Mouse (Mus musculus) hindbrain, embryonic 12.5 days (tissue): ENCODE measurements around the gene Nr1h3. TPM values are rescaled to one million over a fixed set of nuclear protein-coding genes. Genes with fewer than 3 reads are reported as not detected.

ENCODE experiments used
- ATAC-seq: fragments of 200-750 bp; cut with Nextera tagmentation; 2 replicates; pipeline ENCODE4 v1.8.0; 2017; ENCODE audit warnings: moderate TSS enrichment; ENCODE audit not compliant: low FRiP score
- H3K27ac ChIP-seq: fragments of 300-500 bp; sonication (generic); 2 replicates; pipeline ENCODE4 v1.5.1; 2016; ENCODE audit warnings: mild to moderate bottlenecking
- H3K27me3 ChIP-seq: fragments of 300-500 bp; sonication (generic); 2 replicates; pipeline ENCODE4 v1.6.1; 2016; ENCODE audit warnings: mild to moderate bottlenecking
- H3K36me3 ChIP-seq: fragments of 300-500 bp; sonication (generic); 2 replicates; pipeline ENCODE4 v1.6.1; 2016; ENCODE audit warnings: mild to moderate bottlenecking
- H3K4me1 ChIP-seq: fragments of 300-500 bp; sonication (generic); 2 replicates; pipeline ENCODE4 v1.6.1; 2016
- H3K4me2 ChIP-seq: fragments of 300-500 bp; sonication (generic); replicated peaks from 2 replicates; pipeline ENCODE4 v1.6.1; 2016; ENCODE audit warnings: mild to moderate bottlenecking
- H3K4me3 ChIP-seq: fragments of 300-500 bp; sonication (generic); 2 replicates; pipeline ENCODE4 v1.5.1; 2016; ENCODE audit warnings: mild to moderate bottlenecking
- H3K9ac ChIP-seq: fragments of 300-500 bp; sonication (generic); 2 replicates; pipeline ENCODE4 v1.6.1; 2016; ENCODE audit warnings: mild to moderate bottlenecking, moderate library complexity
- H3K9me3 ChIP-seq: fragments of 300-500 bp; sonication (generic); replicated peaks from 2 replicates; pipeline ENCODE4 v1.6.1; 2016; ENCODE audit warnings: mild to moderate bottlenecking
- WGBS: fragments of 180-500 bp; shearing (Covaris S2); methylation state at CpG from one replicate; pipeline ENCODE4 v1.1.7; 2016; 5-methylcytosine and 5-hydroxymethylcytosine counted together
- polyA plus RNA-seq: library from polyadenylated mRNA; unstranded; fragments of >200 nt; fragmentation: Nextera tagmentation; extraction: Ambion mirVana; gene quantifications from 2 replicates; pipeline ENCODE4 v1.2.1, GENCODE M21; 2016

The Nr1h3 gene
- polyA plus RNA-seq, 1 experiment from 2014 or later, result 1.5 TPM

GRCm38 (mm10) chr2:91157002-91157752 is 45.5 kb downstream of the Nr1h3 start:
- Histone ChIP-seq H3K4me2 (no peak overlapping the region), H3K27me3 (no peaks in the 10 kb centered on the region), H3K27ac (no peak overlapping the region), H3K9me3 (no peaks in the 10 kb centered on the region), H3K9ac (no peak overlapping the region), H3K4me3 (no peak overlapping the region), H3K36me3 (peaks cover 87% of the 10 kb centered on the region), H3K4me1 (no peaks in the 10 kb centered on the region)
- ATAC-seq, result no peak
- 48% methylated on average over 6 of the region's 6 CpGs for whole genome bisulfite sequencing

DNA sequence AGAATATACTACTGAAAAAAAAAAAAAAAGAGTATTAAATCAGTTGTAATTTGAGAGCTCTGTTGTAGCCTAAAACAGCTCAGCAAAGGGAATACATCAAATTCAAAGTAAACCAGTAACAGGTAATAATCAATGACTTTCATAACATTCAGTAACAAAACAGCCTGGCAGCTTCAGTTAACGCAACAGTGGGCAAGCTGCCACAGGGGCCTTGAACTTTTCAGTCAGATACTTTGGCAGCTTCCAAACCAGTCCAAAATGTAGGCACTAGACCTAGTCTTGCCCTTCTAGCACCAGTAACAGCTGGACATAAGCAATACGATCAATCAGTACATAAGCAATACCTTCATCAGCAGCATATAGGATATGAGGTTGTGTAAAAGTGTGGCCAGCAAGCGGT is 48.5 kb downstream of the Nr1h3 start:
- 94% methylated on average over 3 of the region's 3 CpGs for WGBS
- Histone ChIP-seq H3K9ac (no peak overlapping the region), H3K36me3 (peaks cover 83% of the 10 kb centered on the region), H3K4me2 (no peak overlapping the region), H3K27me3 (no peaks in the 10 kb centered on the region), H3K9me3 (no peaks in the 10 kb centered on the region), H3K4me3 (no peak overlapping the region), H3K27ac (no peak overlapping the region), H3K4me1 (no peaks in the 10 kb centered on the region)
- ATAC-seq, result no peak

DNA sequence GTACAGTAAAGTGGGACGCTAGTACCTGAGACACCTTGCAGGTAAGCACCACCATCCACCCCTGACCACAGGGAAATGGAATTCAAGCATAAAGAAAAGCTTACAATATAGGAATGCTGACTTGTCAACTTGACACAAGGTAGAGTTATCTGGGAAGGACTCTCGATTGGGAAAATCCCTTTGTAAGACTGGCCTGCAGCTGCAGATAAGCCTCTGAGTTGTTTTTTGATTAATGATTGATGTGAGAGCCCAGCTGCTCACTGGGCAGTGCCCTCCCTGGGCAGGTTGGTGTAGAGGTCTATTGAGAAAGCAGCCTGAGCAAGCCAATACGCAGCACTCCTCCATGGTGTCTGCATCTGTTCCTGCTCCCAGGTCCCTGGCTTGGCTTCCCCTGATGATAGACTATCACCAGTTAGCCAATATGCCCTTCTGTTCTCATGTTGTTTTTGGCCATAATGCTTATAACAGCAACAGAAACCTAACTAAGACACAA is 49.7 kb downstream of the Nr1h3 start:
- no peaks in the 10 kb centered on the region for H3K4me1 ChIP-seq
- no peaks in the 10 kb centered on the region for H3K27me3 ChIP-seq
- no peaks in the 10 kb centered on the region for H3K9me3 ChIP-seq
- WGBS, result 91% methylated on average over 3 of the region's 3 CpGs
- no peak overlapping the region for H3K27ac ChIP-seq
- no peak overlapping the region for H3K9ac ChIP-seq
- H3K4me2 ChIP-seq, result no peak overlapping the region
- H3K4me3 ChIP-seq, result no peak overlapping the region
- peaks cover 77% of the 10 kb centered on the region for H3K36me3 ChIP-seq
- no peak for ATAC-seq

GRCm38 (mm10) chr2:91151331-91151730 is 51.3 kb downstream of the Nr1h3 start:
- peaks cover 73% of the 10 kb centered on the region for H3K36me3 ChIP-seq
- no peak overlapping the region for H3K4me3 ChIP-seq
- 71% methylated on average over 1 of the region's 1 CpGs for WGBS
- no peak for ATAC-seq
- no peaks in the 10 kb centered on the region for H3K27me3 ChIP-seq
- H3K4me2 ChIP-seq, result no peak overlapping the region
- H3K9ac ChIP-seq, result no peak overlapping the region
- H3K27ac ChIP-seq, result no peak overlapping the region
- H3K4me1 ChIP-seq, result no peaks in the 10 kb centered on the region
- no peaks in the 10 kb centered on the region for H3K9me3 ChIP-seq

DNA sequence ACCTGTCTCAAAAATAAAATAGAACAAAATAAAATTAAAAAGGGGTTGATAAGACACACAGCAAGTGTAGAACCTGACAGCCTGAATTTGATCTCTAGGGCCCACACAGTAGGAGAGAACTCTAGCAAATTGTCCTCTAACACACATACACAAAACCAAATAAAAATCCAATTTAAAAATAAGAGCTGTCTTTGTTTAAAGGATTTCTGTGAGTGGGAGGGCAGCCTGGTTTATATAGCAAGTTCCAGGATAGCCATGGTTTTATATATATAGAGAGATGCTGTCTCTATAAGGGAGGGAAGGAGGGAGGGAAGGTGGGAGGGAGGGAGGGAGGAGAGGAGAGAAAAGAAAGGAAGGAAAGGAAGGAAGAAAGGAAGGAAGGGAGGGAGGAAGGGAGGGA is 54.5 kb downstream of the Nr1h3 start:
- no peaks in the 10 kb centered on the region for H3K4me1 ChIP-seq
- H3K4me3 ChIP-seq, result no peak overlapping the region
- no peak overlapping the region for H3K9ac ChIP-seq
- no peak for ATAC-seq
- H3K27ac ChIP-seq, result no peak overlapping the region
- no peak overlapping the region for H3K4me2 ChIP-seq
- H3K36me3 ChIP-seq, result peaks cover 67% of the 10 kb centered on the region
- H3K9me3 ChIP-seq, result no peaks in the 10 kb centered on the region
- no peaks in the 10 kb centered on the region for H3K27me3 ChIP-seq

- Histone ChIP-seq H3K4me1 (no peaks in the 10 kb centered on the region), H3K27ac (no peak overlapping the region), H3K9ac (no peak overlapping the region), H3K4me3 (no peak overlapping the region), H3K36me3 (peaks cover 77% of the 10 kb centered on the region), H3K9me3 (no peaks in the 10 kb centered on the region), H3K4me2 (no peak overlapping the region), H3K27me3 (no peaks in the 10 kb centered on the region)
- no peak for ATAC-seq
- WGBS, result 94% methylated on average over 11 of the region's 11 CpGs
Observed at GRCm38 (mm10) chr2:91143401-91143800, 59.2 kb downstream of the Nr1h3 start.

DNA sequence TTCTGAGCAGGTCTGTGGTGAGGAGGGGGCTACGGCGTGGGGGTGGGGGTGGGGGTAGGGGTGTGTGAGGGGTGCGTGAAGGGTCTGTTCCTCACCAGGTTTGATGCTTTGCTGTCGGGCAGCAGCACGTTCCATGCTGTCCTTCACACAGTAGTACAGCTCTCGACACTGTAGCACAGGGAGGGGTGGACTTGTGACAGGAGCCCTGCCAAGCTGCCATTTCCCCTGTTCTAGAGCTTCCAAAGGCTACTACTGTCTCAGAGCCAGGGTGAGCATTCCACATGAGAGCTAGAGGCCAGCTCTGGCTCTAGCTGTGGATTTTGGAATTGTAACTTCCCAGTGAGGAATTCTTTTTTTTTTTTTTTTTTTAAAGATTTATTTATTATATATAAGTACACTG is 59.7 kb downstream of the Nr1h3 start:
- WGBS, result 95% methylated on average over 6 of the region's 6 CpGs
- ATAC-seq, result no peak
- H3K9me3 ChIP-seq, result no peaks in the 10 kb centered on the region
- no peaks in the 10 kb centered on the region for H3K4me1 ChIP-seq
- H3K4me2 ChIP-seq, result no peak overlapping the region
- no peak overlapping the region for H3K27ac ChIP-seq
- H3K36me3 ChIP-seq, result peaks cover 80% of the 10 kb centered on the region
- no peaks in the 10 kb centered on the region for H3K27me3 ChIP-seq
- H3K9ac ChIP-seq, result no peak overlapping the region
- H3K4me3 ChIP-seq, result no peak overlapping the region

GRCm38 (mm10) chr2:91139764-91140163 is 62.9 kb downstream of the Nr1h3 start:
- peaks cover 75% of the 10 kb centered on the region for H3K36me3 ChIP-seq
- 71% methylated on average over 8 of the region's 8 CpGs for WGBS

GRCm38 (mm10) chr2:91139311-91139710 is 63.3 kb downstream of the Nr1h3 start:
- WGBS, result 74% methylated on average over 5 of the region's 5 CpGs
- H3K9ac ChIP-seq, result no peak overlapping the region
- no peak overlapping the region for H3K27ac ChIP-seq
- no peak for ATAC-seq
- no peaks in the 10 kb centered on the region for H3K9me3 ChIP-seq
- H3K4me2 ChIP-seq, result no peak overlapping the region
- no peaks in the 10 kb centered on the region for H3K27me3 ChIP-seq
- H3K4me3 ChIP-seq, result no peak overlapping the region
- no peaks in the 10 kb centered on the region for H3K4me1 ChIP-seq
- H3K36me3 ChIP-seq, result peaks cover 74% of the 10 kb centered on the region

More at GRCm38 (mm10) chr2:91139764-91140163, 62.9 kb downstream of the Nr1h3 start:
- Histone ChIP-seq H3K27me3 (no peaks in the 10 kb centered on the region), H3K4me2 (no peak overlapping the region), H3K4me1 (no peaks in the 10 kb centered on the region), H3K9ac (no peak overlapping the region), H3K4me3 (no peak overlapping the region), H3K9me3 (no peaks in the 10 kb centered on the region), H3K27ac (no peak overlapping the region)
- no peak for ATAC-seq

GRCm38 (mm10) chr2:91137481-91137880 is 65.2 kb downstream of the Nr1h3 start:
- H3K36me3 ChIP-seq, result peaks cover 59% of the 10 kb centered on the region
- no peaks in the 10 kb centered on the region for H3K27me3 ChIP-seq
- H3K27ac ChIP-seq, result no peak overlapping the region
- no peak for ATAC-seq
- H3K9ac ChIP-seq, result no peak overlapping the region
- H3K4me2 ChIP-seq, result no peak overlapping the region
- H3K4me3 ChIP-seq, result no peak overlapping the region
- WGBS, result 87% methylated on average over 6 of the region's 6 CpGs
- no peaks in the 10 kb centered on the region for H3K4me1 ChIP-seq
- no peaks in the 10 kb centered on the region for H3K9me3 ChIP-seq

DNA sequence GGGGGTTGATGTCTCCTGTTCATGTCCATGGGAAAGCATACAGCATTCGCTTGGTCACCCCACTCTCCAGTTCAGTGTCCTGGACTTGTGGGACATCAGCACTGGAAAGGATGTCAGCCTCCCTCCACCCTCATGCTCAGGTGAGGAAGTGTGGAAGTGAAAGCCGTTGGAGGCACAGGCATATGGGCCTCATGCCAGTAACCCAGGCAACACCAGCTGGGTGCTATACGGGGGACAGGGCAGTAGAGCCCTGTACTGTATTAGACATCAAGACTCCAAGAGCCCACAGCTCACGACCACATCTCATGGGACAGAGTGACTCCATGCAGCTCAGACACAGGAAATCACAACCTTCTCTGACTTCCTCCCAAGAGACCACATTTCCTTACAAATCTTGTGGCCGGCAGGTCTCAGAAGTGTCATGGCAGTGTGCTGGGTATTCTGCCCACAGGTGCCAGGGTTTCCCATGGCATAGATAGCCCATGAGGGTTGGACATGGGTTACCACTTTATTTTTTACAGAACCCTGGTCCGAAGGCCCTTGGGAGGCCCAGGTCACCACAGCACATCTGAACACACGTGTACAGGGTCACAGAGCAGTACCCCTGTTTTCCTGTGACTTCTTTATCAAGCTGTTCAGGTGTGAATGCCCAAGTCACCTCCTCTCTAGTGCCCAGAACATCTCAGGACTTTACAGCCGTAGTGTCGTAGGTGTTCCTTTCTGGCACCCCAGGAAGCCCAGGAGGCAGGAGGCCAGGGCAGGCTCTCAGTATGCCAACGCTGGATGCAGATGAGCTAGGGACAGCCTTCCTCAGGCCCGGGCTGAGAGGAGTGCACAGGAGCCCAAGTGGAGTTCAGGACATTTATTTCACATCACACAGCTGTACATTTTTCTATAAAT is 65.9 kb downstream of the Nr1h3 start:
- H3K4me3 ChIP-seq, result no peak overlapping the region
- H3K4me1 ChIP-seq, result no peaks in the 10 kb centered on the region
- no peak overlapping the region for H3K9ac ChIP-seq
- WGBS, result 84% methylated on average over 11 of the region's 11 CpGs
- ATAC-seq, result no peak
- H3K27ac ChIP-seq, result no peak overlapping the region
- no peaks in the 10 kb centered on the region for H3K9me3 ChIP-seq
- H3K27me3 ChIP-seq, result no peaks in the 10 kb centered on the region
- no peak overlapping the region for H3K4me2 ChIP-seq
- H3K36me3 ChIP-seq, result peaks cover 53% of the 10 kb centered on the region
